Comparison of ENCODE assay signal across 25 mouse cellular contexts in the genomic region with DNA sequence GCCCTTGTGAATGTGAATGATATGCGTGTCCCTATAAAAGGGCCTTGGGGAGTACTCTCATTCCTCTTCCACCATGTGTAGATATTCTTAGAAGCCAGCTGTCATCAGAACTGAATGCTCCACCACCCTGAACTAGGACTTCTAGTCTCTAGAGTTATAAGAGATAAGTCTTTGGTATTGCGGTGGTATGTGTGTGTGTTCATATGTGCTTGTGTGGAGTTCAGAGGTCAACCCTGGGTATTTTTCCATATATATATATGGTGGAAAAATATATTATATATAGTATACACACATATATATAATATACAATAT. TPM values are rescaled to one million over a fixed set of nuclear protein-coding genes. Genes with fewer than 3 reads are reported as not detected.
DNase-seq lines count a peak whose midpoint lies in the region; ATAC-seq and TF ChIP-seq lines count a peak whose summit lies in the region.
"Had no signal": no experiment of that assay in that cellular context is flagged by ENCODE, and none has a peak within 500 bp of the region (broad histone marks: within the 10 kb centered on the region; RNA-seq: fewer than 3 reads in every experiment).

No protein-coding gene starts in this region.

- no peaks in the 10 kb centered on the region for H3K9me3 ChIP-seq in heart, embryonic 11.5 days (replicated peaks; ENCODE audit: control insufficient read depth, low read length)
- no peaks in the 10 kb centered on the region for H3K9me3 ChIP-seq in heart, embryonic 16.5 days (replicated peaks; ENCODE audit: control insufficient read depth, low read length)
- H3K9me3 ChIP-seq in midbrain, embryonic 11.5 days (ENCODE audit: control insufficient read depth, low read length) = no peaks in the 10 kb centered on the region
- no peaks in the 10 kb centered on the region for H3K9me3 ChIP-seq in midbrain, postnatal 0 days (ENCODE audit: low read length)
- H3K9me3 ChIP-seq in liver, embryonic 12.5 days (replicated peaks) = no peaks in the 10 kb centered on the region
- H3K9me3 ChIP-seq: embryonic facial prominence, embryonic 13.5 days; forebrain, embryonic 10.5 days; forebrain, embryonic 13.5 days had no signal

- intact Hi-C loops in heart, postnatal 14 days (cut with DNase I) = no loop called here

- no peak overlapping the region for H3K27ac ChIP-seq in heart, embryonic 11.5 days (ENCODE audit: low read depth, low read length)
- peak overlapping the region; percentile 56 for H3K27ac ChIP-seq in heart, embryonic 16.5 days (ENCODE audit: low read length)
- H3K27ac ChIP-seq in midbrain, embryonic 11.5 days (ENCODE audit: low read depth, low read length) = no peak overlapping the region
- H3K27ac ChIP-seq in midbrain, postnatal 0 days (ENCODE audit: low read depth, low read length) = no peak overlapping the region
- H3K27ac ChIP-seq in liver, embryonic 12.5 days = no peak overlapping the region
- H3K27ac ChIP-seq: embryonic facial prominence, embryonic 13.5 days; forebrain, embryonic 10.5 days; forebrain, embryonic 13.5 days; hindbrain, embryonic 14.5 days; hindbrain, postnatal 0 days had no signal

- H3K4me2 ChIP-seq in heart, embryonic 11.5 days = no peak overlapping the region
- H3K4me2 ChIP-seq in heart, embryonic 16.5 days (ENCODE audit: low read depth, low read length) = no peak overlapping the region
- no peak overlapping the region for H3K4me2 ChIP-seq in midbrain, embryonic 11.5 days
- no peak overlapping the region for H3K4me2 ChIP-seq in midbrain, postnatal 0 days (ENCODE audit: low read depth, low read length, poor library complexity, severe bottlenecking)
- no peak overlapping the region for H3K4me2 ChIP-seq in liver, embryonic 12.5 days
- H3K4me2 ChIP-seq: embryonic facial prominence, embryonic 13.5 days; forebrain, embryonic 13.5 days; hindbrain, embryonic 14.5 days had no signal

- no peaks in the 10 kb centered on the region for H3K36me3 ChIP-seq in heart, embryonic 11.5 days (ENCODE audit: control insufficient read depth, insufficient read depth, low read length)
- no peaks in the 10 kb centered on the region for H3K36me3 ChIP-seq in heart, embryonic 16.5 days (ENCODE audit: control insufficient read depth, insufficient read depth)
- no peaks in the 10 kb centered on the region for H3K36me3 ChIP-seq in midbrain, embryonic 11.5 days (ENCODE audit: control insufficient read depth, insufficient read depth, low read length)
- no peaks in the 10 kb centered on the region for H3K36me3 ChIP-seq in midbrain, postnatal 0 days (ENCODE audit: insufficient read depth, low read length)
- H3K36me3 ChIP-seq in liver, embryonic 12.5 days = no peaks in the 10 kb centered on the region
- H3K36me3 ChIP-seq: embryonic facial prominence, embryonic 13.5 days; forebrain, embryonic 10.5 days had no signal

- peaks cover 4% of the 10 kb centered on the region for H3K27me3 ChIP-seq in heart, embryonic 11.5 days (ENCODE audit: control insufficient read depth, insufficient read depth, low read length)
- no peaks in the 10 kb centered on the region for H3K27me3 ChIP-seq in heart, embryonic 16.5 days (ENCODE audit: control insufficient read depth, insufficient read depth, low read length)
- peaks cover under 1% of the 10 kb centered on the region; the same call in 1 of the 2 replicates for H3K27me3 ChIP-seq in midbrain, embryonic 11.5 days (ENCODE audit: control insufficient read depth, insufficient read depth, low read length)
- H3K27me3 ChIP-seq in midbrain, postnatal 0 days (ENCODE audit: insufficient read depth, low read length) = no peaks in the 10 kb centered on the region
- H3K27me3 ChIP-seq in liver, embryonic 12.5 days (replicated peaks) = peaks cover 8% of the 10 kb centered on the region
- H3K27me3 ChIP-seq: forebrain, embryonic 13.5 days had no signal

- peaks cover 6% of the 10 kb centered on the region; the same call in 1 of the 2 replicates for H3K4me1 ChIP-seq in heart, embryonic 11.5 days (ENCODE audit: control insufficient read depth, insufficient read depth, low read length)
- peaks cover 7% of the 10 kb centered on the region; the same call in 1 of the 2 replicates for H3K4me1 ChIP-seq in heart, embryonic 16.5 days (ENCODE audit: control insufficient read depth, insufficient read depth, low read length)
- peaks cover under 1% of the 10 kb centered on the region; the same call in 1 of the 2 replicates for H3K4me1 ChIP-seq in midbrain, embryonic 11.5 days (ENCODE audit: control insufficient read depth, insufficient read depth, low read length)
- H3K4me1 ChIP-seq in midbrain, postnatal 0 days (ENCODE audit: insufficient read depth, low read length) = no peaks in the 10 kb centered on the region
- H3K4me1 ChIP-seq in liver, embryonic 12.5 days = no peaks in the 10 kb centered on the region

- 67% methylated on average over 2 of the region's 2 CpGs for WGBS in heart, embryonic 11.5 days (ENCODE audit: insufficient replicate concordance)
- WGBS in heart, embryonic 16.5 days = 44% methylated on average over 2 of the region's 2 CpGs
- 92% methylated on average over 2 of the region's 2 CpGs for WGBS in midbrain, embryonic 11.5 days
- 95% methylated on average over 2 of the region's 2 CpGs for WGBS in midbrain, postnatal 0 days
- 83% methylated on average over 2 of the region's 2 CpGs for WGBS in liver, embryonic 12.5 days (ENCODE audit: insufficient replicate concordance)

- DNase-seq in heart, adult 18-20 months = peak; percentile 11 to 27
- no peak for DNase-seq in heart, postnatal 14 days
- peak; percentile 28 for DNase-seq in midbrain, embryonic 11.5 days (ENCODE audit: low spot score, missing footprints)
- no peak for DNase-seq in midbrain, postnatal 0 days (ENCODE audit: low spot score)
- peak; percentile 32 for DNase-seq in skeletal muscle tissue, adult 2 months (ENCODE audit: low read depth, low spot score)
- DNase-seq: adrenal gland, adult 2 months; adrenal gland, postnatal 14 days; cerebellum, adult 11 months; cerebellum, adult 2 months; cerebellum, adult 9-11 months; cerebellum, postnatal 25 days; gastrocnemius, postnatal 14 days; heart, postnatal 4 days had no signal

- no peak for TF ChIP-seq CTCF in midbrain, postnatal 0 days (IDR thresholded peaks at IDR 0.05)

- H3K4me3 ChIP-seq in heart, embryonic 11.5 days (ENCODE audit: low read depth, low read length) = no peak overlapping the region
- H3K4me3 ChIP-seq in heart, embryonic 16.5 days (ENCODE audit: low read length) = no peak overlapping the region
- no peak overlapping the region for H3K4me3 ChIP-seq in midbrain, embryonic 11.5 days (ENCODE audit: low read depth, low read length)
- H3K4me3 ChIP-seq in midbrain, postnatal 0 days (ENCODE audit: low read depth, low read length) = no peak overlapping the region
- no peak overlapping the region for H3K4me3 ChIP-seq in liver, embryonic 12.5 days
- H3K4me3 ChIP-seq: embryonic facial prominence, embryonic 13.5 days; forebrain, embryonic 10.5 days; forebrain, embryonic 13.5 days had no signal

- no peak for ATAC-seq in heart, embryonic 11.5 days (replicated peaks; ENCODE audit: insufficient number of reproducible peaks, low FRiP score, low TSS enrichment)
- ATAC-seq in heart, embryonic 16.5 days (replicated peaks; ENCODE audit: extremely low read depth, insufficient read depth, low FRiP score) = peak; percentile 73; the same call in 1 of the 2 replicates
- no peak for ATAC-seq in midbrain, embryonic 11.5 days (ENCODE audit: low FRiP score)
- ATAC-seq in midbrain, postnatal 0 days (ENCODE audit: low FRiP score) = no peak
- ATAC-seq in liver, embryonic 12.5 days = no peak
- ATAC-seq: CD4-positive, CD25-positive, alpha-beta regulatory T cell, adult 4 months; forebrain, embryonic 13.5 days; forebrain, embryonic 16.5 days; hindbrain, postnatal 0 days; inflammation-experienced regulatory T-cells, adult 6 months; intestine, embryonic 16.5 days had no signal

- no peak overlapping the region for H3K9ac ChIP-seq in heart, embryonic 11.5 days (ENCODE audit: low read depth, low read length)
- no peak overlapping the region for H3K9ac ChIP-seq in heart, embryonic 16.5 days (ENCODE audit: low read length)
- no peak overlapping the region for H3K9ac ChIP-seq in midbrain, embryonic 11.5 days (ENCODE audit: low read length)
- H3K9ac ChIP-seq in midbrain, postnatal 0 days (replicated peaks; ENCODE audit: low read length, poor library complexity, severe bottlenecking) = no peak overlapping the region
- H3K9ac ChIP-seq in liver, embryonic 12.5 days = no peak overlapping the region
- H3K9ac ChIP-seq: embryonic facial prominence, embryonic 13.5 days; forebrain, embryonic 13.5 days; hindbrain, embryonic 14.5 days had no signal

RNA-seq across cellular contexts. Expression of gene Scaf4, which starts 19.6 kb away (rescaled TPM):
- 10 to 100 TPM; 18.1 to 21.3 TPM for total RNA-seq in heart, adult 18-20 months (2021)
- 20.1 and 22.0 TPM in 2 replicates for polyA plus RNA-seq in heart, embryonic 11.5 days (2014; fragmentation: Nextera tagmentation; extraction: Ambion mirVana)
- polyA plus RNA-seq in heart, embryonic 16.5 days (2015; fragmentation: Nextera tagmentation; extraction: Ambion mirVana) = 17.0 and 19.8 TPM in 2 replicates
- 10 to 100 TPM; 26.9 to 28.3 TPM for total RNA-seq in heart, postnatal 14 days (2021)
- polyA plus RNA-seq in midbrain, embryonic 11.5 days (2014; fragmentation: Nextera tagmentation; extraction: Ambion mirVana) = 26.9 and 31.6 TPM in 2 replicates
- 10.7 and 25.5 TPM in 2 replicates for total RNA-seq in midbrain, postnatal 0 days (2014; rRNA removed)
- 16.9 and 17.9 TPM in 2 replicates for polyA plus RNA-seq in midbrain, postnatal 0 days (2015; fragmentation: Nextera tagmentation; extraction: Ambion mirVana)
- polyA plus RNA-seq in liver, embryonic 12.5 days (2016; fragmentation: Nextera tagmentation; extraction: Ambion mirVana) = 21.7 and 21.9 TPM in 2 replicates

Comparison
In these comparisons a context has a peak if more than half of its experiments do, and no peak if none do; other contexts are left out.
1. DNase-seq: peak in heart, adult 18-20 months (2 of 2), midbrain, embryonic 11.5 days (single experiment) and skeletal muscle tissue, adult 2 months (single experiment); none in heart, postnatal 14 days (0 of 2) and midbrain, postnatal 0 days (single experiment).